Mouse (Mus musculus): ENCODE results near the gene Tex35.

Gene Tex35

GRCm38 (mm10) chr1:157049886-157050285, 58.6 kb downstream of the Tex35 start:
- no peak for DNase-seq (ENCODE audit: low spot score)
